Mouse (Mus musculus) neural tube, embryonic 11.5 days (tissue): Measurements from ENCODE around the gene Heatr4. TPM values are rescaled to one million over a fixed set of nuclear protein-coding genes. Genes with fewer than 3 reads are reported as not detected.
"Not testable (repeated sequence)": the region's sequence is repeated elsewhere in the genome, so short reads cannot be mapped to it uniquely, and the experiment has no call there.

Experiments used
- ATAC-seq: fragments of 200-750 bp; cut with Nextera tagmentation; 2 replicates; pipeline ENCODE4 v1.8.0; 2017; ENCODE audit warnings: moderate number of reproducible peaks, mild to moderate bottlenecking, moderate TSS enrichment, moderate library complexity; ENCODE audit not compliant: insufficient read depth, low FRiP score, low TSS enrichment
- DNase-seq: peaks from one replicate; pipeline ENCODE4 v3.0.0-alpha.2; 2015; ENCODE audit warnings: low spot score
- H3K27ac ChIP-seq: fragments of 300-500 bp; sonication (generic); 2 replicates; pipeline ENCODE4 v1.5.1; 2014; ENCODE audit warnings: low read depth, mild to moderate bottlenecking, low read length
- H3K27me3 ChIP-seq: fragments of 300-500 bp; sonication (generic); 2 replicates; pipeline ENCODE4 v1.6.1; 2014; ENCODE audit warnings: mild to moderate bottlenecking, low read length, mixed read lengths; ENCODE audit not compliant: control insufficient read depth, insufficient read depth
- H3K36me3 ChIP-seq: fragments of 300-500 bp; sonication (generic); 2 replicates; pipeline ENCODE4 v1.6.1; 2014; ENCODE audit warnings: mild to moderate bottlenecking, low read length, moderate library complexity, mixed read lengths; ENCODE audit not compliant: control insufficient read depth, insufficient read depth
- H3K4me1 ChIP-seq: fragments of 300-500 bp; sonication (generic); 2 replicates; pipeline ENCODE4 v1.6.1; 2014; ENCODE audit warnings: low read length, mixed read lengths; ENCODE audit not compliant: control insufficient read depth, insufficient read depth
- H3K4me2 ChIP-seq: fragments of 300-500 bp; sonication (generic); 2 replicates; pipeline ENCODE4 v1.6.1; 2014; ENCODE audit warnings: low read depth, mild to moderate bottlenecking, moderate library complexity
- H3K4me3 ChIP-seq: fragments of 300-500 bp; sonication (generic); 2 replicates; pipeline ENCODE4 v1.5.1; 2014; ENCODE audit warnings: low read depth, low read length
- H3K9ac ChIP-seq: fragments of 300-500 bp; sonication (generic); 2 replicates; pipeline ENCODE4 v1.6.1; 2014; ENCODE audit warnings: mild to moderate bottlenecking, low read length
- H3K9me3 ChIP-seq: fragments of 300-500 bp; sonication (generic); 2 replicates; pipeline ENCODE4 v1.6.1; 2016; ENCODE audit warnings: low read length; ENCODE audit not compliant: control insufficient read depth
- WGBS: fragments of 180-500 bp; shearing (Covaris S2); extraction: QIAGEN DNeasy Blood & Tissue Kit; methylation state at CpG from one replicate; pipeline ENCODE4 v1.1.7; 2014; 5-methylcytosine and 5-hydroxymethylcytosine counted together
- polyA plus RNA-seq: library from polyadenylated mRNA; unstranded; fragments of >200 nt; fragmentation: Nextera tagmentation; extraction: Ambion mirVana; gene quantifications from 2 replicates; pipeline ENCODE4 v1.2.1, GENCODE M21; 2014

Heatr4 gene
- polyA plus RNA-seq, 1 experiment from 2014 or later: not detected

DNA sequence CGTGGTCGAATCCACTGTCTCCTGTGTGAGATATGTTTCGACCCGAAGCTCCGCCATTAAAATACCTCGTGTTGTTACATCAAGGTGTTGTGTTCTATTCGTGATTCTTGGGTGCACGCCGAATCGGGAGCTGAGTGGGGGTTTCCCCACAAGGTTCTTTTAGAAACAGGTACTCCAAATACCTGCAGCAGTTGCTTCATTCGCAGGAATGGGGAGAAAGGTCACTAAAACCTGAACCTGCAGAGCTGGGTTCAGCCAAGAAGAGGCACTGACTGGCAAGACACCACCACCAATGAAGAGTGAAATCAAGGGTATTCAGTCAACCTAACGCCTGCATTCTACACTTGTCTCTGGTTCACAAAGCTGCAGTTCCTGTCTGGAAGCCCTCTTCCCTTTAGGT lies 23.6 kb upstream of the Heatr4 start:
- Histone ChIP-seq H3K36me3 (no peaks in the 10 kb centered on the region), H3K9me3 (no peaks in the 10 kb centered on the region), H3K4me3 (no peak overlapping the region), H3K4me2 (no peak overlapping the region), H3K9ac (no peak overlapping the region), H3K4me1 (peaks cover 11% of the 10 kb centered on the region; the same call in 1 of the 2 replicates), H3K27ac (peak overlapping the region; percentile 21; the same call in 1 of the 2 replicates), H3K27me3 (no peaks in the 10 kb centered on the region)
- WGBS: 93% methylated on average over 10 of the region's 12 CpGs
- ATAC-seq (no peak), DNase-seq (no peak)

DNA sequence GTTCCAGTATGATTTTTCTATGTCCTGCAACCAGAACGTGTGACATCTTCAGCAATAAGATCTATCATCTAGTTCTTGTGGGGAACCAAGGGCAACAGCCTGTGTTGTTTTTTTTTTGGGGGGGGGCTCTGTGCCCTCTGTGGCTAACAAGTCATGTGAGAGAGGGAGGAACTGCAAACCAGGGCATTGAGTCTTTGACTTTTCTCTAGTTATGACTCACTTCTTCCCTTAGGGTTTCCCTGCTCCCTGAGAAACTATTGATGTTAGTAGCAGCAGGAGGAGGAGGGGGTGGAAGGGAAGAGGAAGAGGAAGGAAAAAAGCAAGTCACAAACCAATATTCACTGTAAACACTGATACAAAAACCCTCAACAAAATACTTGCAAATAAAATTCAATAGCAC lies 19.2 kb upstream of the Heatr4 start:
- Histone ChIP-seq H3K27me3 (no peaks in the 10 kb centered on the region), H3K4me2 (no peak overlapping the region), H3K4me1 (no peaks in the 10 kb centered on the region), H3K27ac (no peak overlapping the region), H3K4me3 (no peak overlapping the region), H3K9me3 (no peaks in the 10 kb centered on the region), H3K9ac (no peak overlapping the region), H3K36me3 (no peaks in the 10 kb centered on the region)
- DNase-seq (no peak), ATAC-seq (no peak)
- WGBS: 95% methylated on average over 1 of the region's 1 CpGs

DNA sequence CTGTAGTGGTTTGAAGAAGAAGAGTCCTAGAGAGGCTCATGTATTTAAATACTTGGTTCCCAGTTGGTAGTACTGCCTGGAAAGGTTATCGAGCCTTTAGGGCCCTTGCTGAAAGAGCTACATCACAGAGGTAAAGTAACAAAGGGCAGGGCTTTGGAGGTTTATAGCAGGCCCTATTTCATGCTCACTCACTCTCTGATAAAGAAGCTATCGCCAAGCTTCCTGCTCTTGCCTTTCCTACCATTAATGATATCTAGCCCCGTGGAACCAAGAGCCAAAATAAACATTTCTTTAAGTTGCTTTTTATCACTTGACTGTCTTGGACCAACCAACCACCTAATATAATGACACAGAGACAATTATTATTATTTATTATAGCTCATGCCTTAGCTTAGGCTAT lies 15.8 kb upstream of the Heatr4 start:
- Histone ChIP-seq H3K9me3 (no peaks in the 10 kb centered on the region), H3K36me3 (no peaks in the 10 kb centered on the region), H3K4me1 (no peaks in the 10 kb centered on the region), H3K27ac (no peak overlapping the region), H3K27me3 (no peaks in the 10 kb centered on the region), H3K4me2 (no peak overlapping the region), H3K4me3 (no peak overlapping the region), H3K9ac (no peak overlapping the region)
- ATAC-seq (no peak), DNase-seq (no peak)
- WGBS: 68% methylated on average over 3 of the region's 3 CpGs

DNA sequence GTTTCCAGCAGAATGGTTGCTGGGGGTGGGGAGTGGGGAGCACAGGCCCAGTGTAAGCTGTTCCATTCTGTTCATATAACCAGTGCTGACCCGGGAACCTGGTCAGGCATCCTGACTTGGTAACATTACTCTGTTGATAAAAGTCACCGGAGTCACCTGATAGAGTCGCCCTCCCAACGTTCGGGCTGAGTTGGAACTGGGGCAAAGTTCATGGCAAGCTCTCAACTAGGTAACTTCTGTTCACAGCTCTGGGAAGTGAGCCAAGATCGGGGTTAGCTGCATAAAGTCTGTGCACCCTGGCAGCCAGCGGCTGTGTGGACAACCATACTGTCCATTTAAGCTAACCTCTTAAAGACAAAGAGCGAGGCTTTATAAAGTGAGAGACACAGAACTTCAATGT lies 14.6 kb upstream of the Heatr4 start:
- H3K36me3 ChIP-seq, H3K9ac ChIP-seq, H3K9me3 ChIP-seq, ATAC-seq, DNase-seq, H3K4me3 ChIP-seq, H3K27me3 ChIP-seq, H3K4me1 ChIP-seq, H3K4me2 ChIP-seq, H3K27ac ChIP-seq: not testable (repeated sequence)
- 93% methylated on average over 8 of the region's 8 CpGs for WGBS

DNA sequence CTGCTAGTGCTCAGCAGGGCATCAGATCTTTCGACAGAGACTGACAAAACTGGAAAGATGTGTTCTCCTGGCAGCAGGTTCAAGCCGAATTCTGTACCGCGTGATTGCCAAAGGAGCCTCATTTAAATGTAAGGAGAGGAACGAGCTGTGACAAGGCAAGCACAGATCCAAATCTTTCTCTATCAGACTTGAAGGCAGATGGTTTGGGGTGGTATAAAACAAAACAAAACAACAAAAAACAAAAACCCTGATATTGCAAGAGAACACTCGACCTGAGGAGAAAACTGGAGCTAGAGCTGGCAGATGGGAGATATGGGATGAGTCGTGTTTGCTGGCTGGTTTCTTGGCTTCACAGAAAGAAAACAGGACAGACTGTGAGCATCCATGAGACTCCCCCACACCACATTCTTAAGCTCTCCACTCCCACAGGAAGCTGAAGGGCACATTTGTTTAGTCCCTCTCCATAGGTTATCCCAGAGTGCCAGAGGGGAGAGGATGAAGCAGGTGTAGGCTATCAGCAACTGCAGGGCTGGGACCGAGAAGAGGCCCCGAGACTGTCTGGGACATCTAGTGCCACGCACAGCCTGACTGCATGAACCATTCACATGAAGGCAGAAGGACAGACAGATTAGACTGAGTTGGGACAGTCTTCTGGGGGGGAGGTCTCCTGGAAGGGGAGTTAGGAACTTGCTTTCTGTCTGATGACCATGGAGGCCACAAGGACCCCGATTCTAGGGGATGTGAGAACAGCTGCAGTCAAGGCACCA lies 13.9 kb upstream of the Heatr4 start:
- no peaks in the 10 kb centered on the region for H3K4me1 ChIP-seq
- H3K9ac ChIP-seq: no peak overlapping the region
- H3K4me2 ChIP-seq: no peak overlapping the region
- no peak overlapping the region for H3K4me3 ChIP-seq
- H3K27me3 ChIP-seq: no peaks in the 10 kb centered on the region
- 69% methylated on average over 11 of the region's 11 CpGs for WGBS
- H3K9me3 ChIP-seq: no peaks in the 10 kb centered on the region
- no peaks in the 10 kb centered on the region for H3K36me3 ChIP-seq
- no peak overlapping the region for H3K27ac ChIP-seq
- ATAC-seq: no peak
- DNase-seq: no peak

DNA sequence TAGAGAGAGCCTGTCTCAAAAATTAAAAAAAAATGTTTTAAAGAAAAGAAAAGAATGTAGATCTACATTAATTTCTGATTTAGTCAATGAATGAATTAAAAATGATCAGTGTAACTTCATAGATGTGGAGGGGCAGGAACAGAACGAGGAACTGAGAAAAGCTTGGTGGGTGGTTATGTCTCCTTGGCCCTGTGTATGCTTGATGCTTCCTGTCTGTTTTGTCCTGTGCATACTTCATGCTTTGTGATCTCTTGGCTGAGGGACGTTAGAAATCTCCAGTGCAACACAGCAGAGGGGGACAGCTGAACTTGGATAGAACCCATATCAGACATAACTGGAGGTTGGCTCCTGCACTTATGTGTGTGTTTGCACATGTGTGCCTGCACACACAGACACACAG lies 12.6 kb upstream of the Heatr4 start:
- H3K9ac ChIP-seq: no peak overlapping the region
- no peaks in the 10 kb centered on the region for H3K36me3 ChIP-seq
- no peak overlapping the region for H3K27ac ChIP-seq
- no peak for ATAC-seq
- no peaks in the 10 kb centered on the region for H3K9me3 ChIP-seq
- DNase-seq: no peak
- no peak overlapping the region for H3K4me2 ChIP-seq
- H3K27me3 ChIP-seq: no peaks in the 10 kb centered on the region
- no peak overlapping the region for H3K4me3 ChIP-seq
- no peaks in the 10 kb centered on the region for H3K4me1 ChIP-seq
- WGBS: 87% methylated on average over 2 of the region's 2 CpGs

DNA sequence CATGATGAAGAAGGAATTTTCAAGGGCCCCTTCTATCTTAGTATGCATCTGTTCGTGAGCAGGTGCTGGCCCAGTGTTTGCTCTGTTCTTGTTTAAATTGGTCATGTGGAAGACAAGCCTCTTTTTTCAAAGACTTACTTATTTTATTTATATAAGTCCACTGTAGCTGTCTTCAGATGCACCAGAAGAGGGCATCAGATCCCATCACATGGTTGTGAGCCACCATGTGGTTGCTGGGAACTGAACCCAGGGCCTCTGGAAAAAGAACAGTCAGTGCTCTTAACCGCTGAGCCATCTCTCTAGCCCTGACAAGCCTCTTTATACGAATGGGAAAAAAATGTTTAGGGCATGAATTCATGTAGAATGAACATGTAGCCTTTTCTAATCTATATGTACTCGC lies 4.7 kb upstream of the Heatr4 start:
- ATAC-seq: no peak
- Histone ChIP-seq H3K27me3 (no peaks in the 10 kb centered on the region), H3K4me3 (no peak overlapping the region), H3K9me3 (no peaks in the 10 kb centered on the region), H3K9ac (no peak overlapping the region), H3K27ac (no peak overlapping the region), H3K4me1 (0 out of 2 replicates have a peak, but pooled peaks cover 3% of the 10 kb centered on the region), H3K36me3 (no peaks in the 10 kb centered on the region), H3K4me2 (no peak overlapping the region)
- 95% methylated on average over 4 of the region's 4 CpGs for WGBS
- DNase-seq: no peak

DNA sequence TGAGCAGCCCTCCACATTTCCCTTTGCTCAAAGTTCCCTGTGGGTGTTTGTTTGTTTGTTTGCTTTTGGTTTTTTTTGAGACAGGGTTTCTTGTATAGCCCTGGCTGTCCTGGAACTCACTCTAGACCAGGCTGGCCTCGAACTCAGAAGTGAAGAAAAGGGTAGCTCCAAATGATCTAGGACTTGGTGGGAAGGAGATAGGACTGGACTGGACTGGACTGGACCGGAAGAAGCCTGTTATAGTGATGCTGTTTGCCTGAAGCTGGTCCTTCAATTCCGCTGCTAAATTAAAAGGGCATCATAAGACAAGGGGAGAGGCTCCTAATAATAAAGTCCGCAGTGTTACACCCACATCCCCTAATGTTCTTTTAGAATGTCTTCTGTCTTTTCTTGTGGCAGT lies 3.8 kb upstream of the Heatr4 start:
- DNase-seq (no peak), ATAC-seq (no peak)
- peak overlapping the region; percentile 54 for H3K4me3 ChIP-seq
- H3K27me3 ChIP-seq: no peaks in the 10 kb centered on the region
- peak overlapping the region; percentile 55 for H3K4me2 ChIP-seq
- peak overlapping the region; percentile 77 for H3K9ac ChIP-seq
- 72% methylated on average over 4 of the region's 4 CpGs for WGBS
- H3K9me3 ChIP-seq: no peaks in the 10 kb centered on the region
- no peaks in the 10 kb centered on the region for H3K36me3 ChIP-seq
- H3K4me1 ChIP-seq: 0 out of 2 replicates have a peak, but pooled peaks cover 3% of the 10 kb centered on the region
- H3K27ac ChIP-seq: no peak overlapping the region
